Mouse (Mus musculus) kidney, postnatal 25 days (tissue): ENCODE data around the gene Vmn1r45.
"Not testable (repeated sequence)": the region's sequence is repeated elsewhere in the genome, so short reads cannot be mapped to it uniquely, and the experiment has no call there.

ENCODE experiments used
- DNase-seq, 2 experiments: peaks; one replicate each; pipeline ENCODE4 v3.0.0; 2021; ENCODE audit warnings: mixed read lengths in 2 of 2

Gene Vmn1r45

DNA sequence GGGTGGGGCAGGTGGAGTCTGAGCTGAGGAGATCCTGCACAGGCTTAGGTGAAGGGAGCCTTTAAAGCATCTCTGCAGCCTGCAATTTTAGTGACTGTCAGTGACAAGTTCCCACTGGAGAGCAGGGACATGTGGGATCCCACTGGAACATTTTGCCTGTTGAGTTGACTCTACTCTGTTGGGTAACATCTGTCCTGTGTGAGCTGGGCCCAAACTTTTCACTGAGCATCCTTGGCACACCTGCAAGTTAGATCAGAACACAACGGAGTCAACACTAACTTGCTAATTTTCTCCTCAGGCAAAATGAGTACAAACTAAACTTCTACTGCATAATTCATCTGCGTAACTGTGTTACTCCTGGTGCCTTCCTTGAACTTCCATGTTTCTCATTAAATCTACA, at the start of gene Vmn1r45:
Gene Vmn1r45 (minus strand): TSS at position 101 of the 400 bp plus-strand sequence.
- not testable (repeated sequence) for DNase-seq

GRCm38 (mm10) chr6:89985989-89986388, 45.6 kb upstream of the Vmn1r45 start:
- DNase-seq = no peak

DNA sequence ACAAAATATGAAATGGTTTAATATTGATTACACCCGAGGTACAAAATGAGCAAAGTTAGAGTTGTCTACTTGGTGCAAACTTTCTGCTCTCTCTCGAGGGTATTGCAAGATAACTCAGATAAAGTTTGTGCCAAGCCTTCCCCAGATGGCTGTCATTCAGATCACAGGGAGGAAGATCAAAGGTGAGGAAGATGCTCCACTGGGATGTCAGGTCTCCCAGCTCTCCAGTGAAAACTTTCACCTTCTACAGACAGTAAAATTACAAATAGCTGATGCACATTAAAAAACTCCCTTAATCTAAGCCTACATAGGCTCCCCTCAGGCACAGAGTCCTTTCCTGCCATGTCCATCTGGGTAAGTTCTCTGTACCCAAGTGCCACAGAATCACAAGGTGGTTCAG, 28.6 kb upstream of the Vmn1r45 start, which contains the start of gene Vmn1r46:
Gene Vmn1r46 (plus strand): TSS at position 301 of the 400 bp plus-strand sequence.
- no peak for DNase-seq

DNA sequence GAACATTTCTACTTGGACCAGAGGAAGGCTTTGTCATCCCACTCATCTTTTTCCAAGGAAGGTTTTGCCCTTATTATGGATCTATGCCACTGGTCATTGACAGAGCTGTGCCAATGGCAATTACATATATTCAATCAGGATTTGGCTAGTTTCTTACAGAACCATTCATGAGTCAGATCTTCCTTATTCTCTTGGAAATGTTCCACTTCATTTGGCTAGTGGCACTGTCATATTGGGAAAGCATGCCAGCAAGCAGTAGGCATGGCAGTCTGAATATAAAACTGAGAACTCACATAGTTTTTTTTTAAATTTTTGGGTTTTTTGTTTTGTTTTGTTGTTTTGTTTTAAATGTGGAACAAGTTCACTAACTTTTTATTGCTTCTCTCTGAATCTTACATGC, 25.9 kb upstream of the Vmn1r45 start:
- no peak for DNase-seq

DNA sequence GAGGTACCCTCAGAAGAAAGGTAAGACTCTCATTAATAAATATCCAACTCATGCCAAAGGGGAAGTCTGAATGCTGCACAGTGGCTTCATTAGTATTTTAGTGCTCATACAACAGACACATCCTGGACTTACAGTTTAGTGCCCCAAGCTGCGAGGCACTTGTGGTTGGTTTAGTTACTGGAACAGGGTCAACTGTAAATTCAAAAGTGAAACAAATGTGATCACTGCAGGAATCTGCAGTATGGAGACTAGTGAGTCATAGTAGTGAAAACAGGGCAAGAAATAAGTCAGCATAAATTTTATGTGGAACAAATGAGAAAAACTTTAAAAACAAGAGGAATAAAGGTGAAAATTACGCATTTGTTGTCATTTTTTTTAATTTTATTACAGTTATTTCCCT, 13.2 kb upstream of the Vmn1r45 start:
- DNase-seq = no peak

DNA sequence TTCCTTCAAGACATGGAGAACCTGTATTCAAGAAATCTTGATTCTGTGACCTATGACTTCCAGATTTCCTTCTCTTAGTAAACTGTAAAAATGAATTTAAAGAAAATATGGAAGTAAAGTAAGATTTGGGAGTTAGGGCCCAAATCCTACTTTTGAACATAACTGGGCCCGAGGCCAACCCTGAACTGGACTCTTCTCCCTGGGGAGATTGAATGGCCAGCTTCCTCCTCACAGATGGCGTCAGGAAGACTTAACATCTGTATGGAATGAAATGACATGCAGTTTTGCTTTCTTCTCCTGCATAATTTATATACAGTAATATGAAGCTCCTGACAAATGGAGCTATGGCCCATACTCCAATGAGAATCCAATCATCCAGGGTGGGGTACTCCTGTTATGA, 528 bp upstream of the Vmn1r45 start:
- no peak for DNase-seq

GRCm38 (mm10) chr6:89883812-89884211, 56.6 kb downstream of the Vmn1r45 start:
- no peak for DNase-seq

GRCm38 (mm10) chr6:89883360-89883759, 57.0 kb downstream of the Vmn1r45 start, which contains the start of gene Vmn1r44:
Vmn1r44 (plus strand) TSS chr6:89883660.
- no peak for DNase-seq
